Mouse (Mus musculus) right cerebral cortex, postnatal 25 days (tissue): ENCODE results near the gene Lhfpl5.

Source experiments
- DNase-seq: peaks from one replicate; pipeline ENCODE4 v3.0.0; 2022

Lhfpl5 gene

DNA sequence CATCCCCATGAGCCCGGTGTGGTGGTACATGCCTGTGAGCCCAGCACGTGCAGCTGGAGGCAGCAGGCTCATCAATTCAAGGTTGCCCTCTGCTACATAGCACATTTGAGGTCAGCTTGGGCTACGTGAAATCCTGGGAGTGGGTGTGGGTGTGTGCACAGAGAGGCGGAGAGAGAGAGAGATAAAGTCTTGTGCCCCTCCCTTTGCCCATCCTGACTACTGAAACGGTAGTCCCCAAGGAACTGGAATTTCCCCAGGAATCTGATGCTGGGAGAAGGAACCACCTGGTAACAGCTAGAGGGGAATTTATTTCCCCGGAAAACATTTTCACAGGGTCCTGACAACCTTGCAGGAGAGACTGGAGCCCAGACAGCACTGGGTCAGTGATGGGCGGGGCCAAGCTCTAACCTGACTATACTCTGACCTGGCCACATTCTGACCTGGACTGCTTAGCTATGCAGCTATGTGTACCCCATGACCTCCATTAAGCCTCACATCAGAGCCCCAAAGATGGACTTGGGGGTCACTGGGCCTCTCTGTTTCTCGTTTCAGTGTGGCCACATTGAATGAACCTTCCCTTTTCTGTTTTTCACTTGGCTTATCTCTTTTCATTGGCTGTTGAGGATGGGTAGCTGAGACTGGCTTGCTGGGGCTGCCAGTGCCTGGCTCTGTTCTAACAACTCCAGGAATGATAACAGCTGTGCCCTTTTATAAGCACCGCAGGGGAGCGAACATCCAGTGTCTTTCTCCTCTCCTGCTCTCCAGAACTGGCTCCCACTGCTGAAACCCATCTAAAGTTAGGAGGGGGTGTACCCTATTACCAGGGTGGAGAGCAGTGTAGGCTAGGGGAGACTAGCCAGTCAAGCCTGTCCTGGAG is 53.0 kb downstream of the Lhfpl5 start:
- no peak for DNase-seq

DNA sequence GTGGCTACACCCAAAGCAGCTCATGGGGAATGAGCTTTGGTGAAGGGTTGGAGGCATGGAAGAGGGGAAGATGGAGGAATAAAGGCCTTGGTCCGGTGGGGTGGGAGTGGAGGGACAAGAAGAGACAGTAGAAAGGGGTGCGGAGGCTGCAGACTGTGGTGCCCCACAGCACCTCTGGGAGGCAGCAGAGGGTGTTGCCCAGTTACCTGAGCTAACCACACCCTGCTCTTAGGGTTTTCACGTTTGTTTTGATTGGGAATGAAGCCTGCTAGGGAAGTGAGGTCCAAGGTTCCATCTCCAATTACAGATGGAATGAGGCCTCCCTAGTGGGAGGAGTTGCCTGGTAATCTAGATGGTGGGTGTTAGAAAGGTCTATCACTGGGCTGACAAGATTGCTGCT is 53.7 kb downstream of the Lhfpl5 start:
- no peak for DNase-seq
